Mouse (Mus musculus) small intestine, adult 2 months (tissue): Measurements from ENCODE around the gene Dpysl5. TPM values are rescaled to one million over a fixed set of nuclear protein-coding genes. Genes with fewer than 3 reads are reported as not detected.
"Not testable (repeated sequence)": the region's sequence is repeated elsewhere in the genome, so short reads cannot be mapped to it uniquely, and the experiment has no call there.

ENCODE experiments used
- H3K27ac ChIP-seq: fragments of 200-500 bp; 2 replicates; pipeline ENCODE4 v1.5.1; 2012; ENCODE audit warnings: low read depth, low read length, control low read depth, inconsistent platforms; ENCODE audit not compliant: insufficient read depth
- H3K27me3 ChIP-seq: fragments of 200-500 bp; 2 replicates; pipeline ENCODE4 v1.6.1; 2012; ENCODE audit warnings: mild to moderate bottlenecking, moderate library complexity, low read length, inconsistent platforms; ENCODE audit not compliant: control insufficient read depth, insufficient read depth
- H3K36me3 ChIP-seq: fragments of 200-500 bp; 2 replicates; pipeline ENCODE4 v1.6.1; 2012; ENCODE audit warnings: mild to moderate bottlenecking, low read length, control low read depth, inconsistent platforms; ENCODE audit not compliant: control insufficient read depth, insufficient read depth
- H3K4me1 ChIP-seq: fragments of 200-500 bp; 2 replicates; pipeline ENCODE4 v1.6.1; 2012; ENCODE audit warnings: low read length, inconsistent platforms, mixed read lengths; ENCODE audit not compliant: control insufficient read depth, insufficient read depth, insufficient read length
- H3K4me3 ChIP-seq: fragments of 200-500 bp; 2 replicates; pipeline ENCODE4 v1.5.1; 2012; ENCODE audit warnings: low read depth, mild to moderate bottlenecking, control low read depth, inconsistent platforms, low read length, moderate library complexity
- CTCF ChIP-seq: fragments of 200-500 bp; IDR thresholded peaks from 2 replicates; pipeline ENCODE4 v1.5.1; 2012; ENCODE audit warnings: low read depth, mild to moderate bottlenecking, control low read depth, inconsistent platforms, low read length, moderate library complexity, mixed read lengths; ENCODE audit not compliant: insufficient replicate concordance, insufficient read length; ENCODE audit errors: extremely low read depth
- POLR2A ChIP-seq: fragments of 200-500 bp; IDR thresholded peaks from 2 replicates; pipeline ENCODE4 v1.6.1; 2012; ENCODE audit warnings: low read depth, mild to moderate bottlenecking, control low read depth, inconsistent platforms, low read length, moderate library complexity
- WGBS: fragments of 180-500 bp; shearing (Covaris S2); methylation state at CpG from one replicate; pipeline ENCODE4 v1.1.7; 2018; 5-methylcytosine and 5-hydroxymethylcytosine counted together
- polyA plus RNA-seq: library from polyadenylated mRNA; depleted of rRNA; stranded (reverse); fragments of >200 nt; gene quantifications from 2 replicates; pipeline ENCODE4 v1.2.3, GENCODE M21; 2012

The Dpysl5 gene
- polyA plus RNA-seq, 1 experiment: 0.66 TPM

DNA sequence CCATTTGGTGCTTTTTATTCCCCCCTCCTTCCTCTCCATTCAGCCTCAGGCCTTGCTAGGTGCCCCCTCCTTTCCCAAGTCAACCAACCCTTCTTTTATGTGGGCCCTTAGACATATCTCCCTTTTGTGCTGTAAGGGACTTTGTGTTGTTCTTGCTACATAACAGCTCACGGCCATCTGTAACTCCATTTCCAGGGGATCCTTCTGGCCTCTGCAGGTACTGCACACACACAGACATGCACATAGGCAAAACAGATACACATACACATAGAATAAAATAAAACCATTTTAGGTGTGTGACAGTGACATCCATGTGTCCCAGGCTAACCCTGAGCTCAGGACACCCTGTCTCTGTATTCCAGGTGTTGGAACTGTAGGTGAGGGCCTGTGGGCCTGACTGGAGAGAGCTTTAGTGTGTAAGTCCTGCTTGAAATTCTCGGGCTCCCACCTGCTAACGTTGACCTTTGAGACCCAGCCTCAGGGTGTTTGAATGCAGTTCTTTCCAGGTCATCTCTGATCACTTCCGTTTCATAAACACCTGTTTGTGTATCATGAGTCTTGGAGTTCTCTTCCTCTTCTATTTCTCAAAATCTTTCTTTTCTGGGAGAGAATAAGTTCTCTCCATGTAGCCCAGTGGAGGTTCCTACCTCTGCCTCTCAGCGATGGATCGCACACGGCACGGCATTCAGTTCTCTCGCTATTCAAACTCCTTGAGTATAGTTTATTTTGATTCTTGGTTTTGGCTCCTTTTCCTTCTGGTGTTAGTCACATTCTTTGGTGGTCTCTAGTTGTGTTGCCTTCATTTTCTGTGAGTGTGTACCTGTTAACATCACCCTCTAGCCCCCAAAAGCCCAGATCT lies 42.5 kb upstream of the Dpysl5 start:
- peaks cover 2% of the 10 kb centered on the region; the same call in 1 of the 2 replicates for H3K4me1 ChIP-seq
- WGBS: 68% methylated on average over 9 of the region's 9 CpGs
- peaks cover 13% of the 10 kb centered on the region for H3K36me3 ChIP-seq
- no peak overlapping the region for H3K27ac ChIP-seq
- no peak overlapping the region for H3K4me3 ChIP-seq
- no peaks in the 10 kb centered on the region for H3K27me3 ChIP-seq
- no peak for TF ChIP-seq CTCF

DNA sequence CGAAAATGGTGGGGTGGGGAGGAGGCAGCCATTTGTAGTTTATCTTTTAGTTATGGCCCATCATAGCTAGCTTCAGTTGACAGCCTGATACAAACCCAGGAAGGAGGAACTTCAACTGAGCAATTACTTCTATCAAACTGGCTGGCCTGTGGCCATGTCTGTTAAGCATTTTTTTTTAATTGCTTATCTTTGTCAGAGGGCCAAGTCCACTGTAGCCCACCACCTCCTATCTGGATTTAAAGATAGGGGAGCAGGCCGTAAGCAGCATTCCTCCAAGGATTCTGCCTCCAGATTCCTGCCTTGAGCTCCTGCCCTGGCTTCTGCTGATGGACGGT lies 41.9 kb upstream of the Dpysl5 start:
- H3K27ac ChIP-seq: no peak overlapping the region
- TF ChIP-seq CTCF (no peak), POLR2A (no peak)
- 46% methylated on average over 3 of the region's 3 CpGs for WGBS
- H3K27me3 ChIP-seq: no peaks in the 10 kb centered on the region
- H3K36me3 ChIP-seq: peaks cover 13% of the 10 kb centered on the region
- H3K4me1 ChIP-seq: peaks cover 2% of the 10 kb centered on the region; the same call in 1 of the 2 replicates
- no peak overlapping the region for H3K4me3 ChIP-seq

DNA sequence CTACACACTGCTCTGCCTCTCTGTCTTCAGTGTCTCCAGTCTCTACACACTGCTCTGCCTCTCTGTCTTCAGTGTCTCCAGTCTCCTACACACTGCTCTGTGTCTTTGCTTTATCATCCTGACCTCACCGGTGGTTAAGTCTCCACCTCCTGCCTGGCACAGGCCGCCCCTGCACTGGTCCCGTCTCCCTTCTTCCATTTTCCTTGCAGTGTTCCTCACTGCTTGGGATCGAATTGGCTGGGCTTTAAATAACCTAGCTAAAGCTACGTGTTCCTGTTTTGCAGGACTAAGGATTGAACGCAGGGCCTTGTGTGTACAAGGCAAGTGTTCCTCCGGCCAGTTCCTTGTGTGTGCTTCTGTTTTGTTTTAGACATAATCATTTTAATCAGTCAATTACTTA lies 41.3 kb upstream of the Dpysl5 start:
- Histone ChIP-seq H3K36me3 (peaks cover 13% of the 10 kb centered on the region), H3K27ac (no peak overlapping the region), H3K27me3 (no peaks in the 10 kb centered on the region), H3K4me1 (peaks cover 2% of the 10 kb centered on the region; the same call in 1 of the 2 replicates), H3K4me3 (no peak overlapping the region)
- WGBS: 61% methylated on average over 7 of the region's 7 CpGs
- TF ChIP-seq CTCF: no peak
- no peak for TF ChIP-seq POLR2A

DNA sequence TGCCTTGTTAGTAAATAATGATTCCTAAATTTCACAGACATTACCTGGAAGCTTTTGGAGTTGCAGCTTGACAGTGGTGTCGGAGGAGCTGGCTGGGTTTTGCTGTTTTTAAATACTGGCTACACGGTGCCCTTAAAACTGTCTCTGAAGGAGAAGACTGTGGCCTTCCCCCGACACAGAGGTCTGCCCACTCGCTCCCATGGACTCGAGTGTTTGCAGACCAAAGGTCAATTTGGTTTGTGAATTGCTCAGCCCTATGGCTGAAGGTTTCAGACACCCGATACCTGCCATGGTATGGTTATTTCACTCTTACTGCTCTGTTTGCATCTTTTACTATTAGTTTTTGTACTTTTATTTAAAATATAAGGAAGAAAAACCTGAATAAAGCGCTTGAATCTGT lies 37.4 kb upstream of the Dpysl5 start:
- Histone ChIP-seq H3K36me3 (peaks cover 15% of the 10 kb centered on the region), H3K4me3 (no peak overlapping the region), H3K4me1 (no peaks in the 10 kb centered on the region), H3K27me3 (no peaks in the 10 kb centered on the region), H3K27ac (no peak overlapping the region)
- WGBS: 54% methylated on average over 7 of the region's 7 CpGs
- TF ChIP-seq CTCF: no peak
- no peak for TF ChIP-seq POLR2A

DNA sequence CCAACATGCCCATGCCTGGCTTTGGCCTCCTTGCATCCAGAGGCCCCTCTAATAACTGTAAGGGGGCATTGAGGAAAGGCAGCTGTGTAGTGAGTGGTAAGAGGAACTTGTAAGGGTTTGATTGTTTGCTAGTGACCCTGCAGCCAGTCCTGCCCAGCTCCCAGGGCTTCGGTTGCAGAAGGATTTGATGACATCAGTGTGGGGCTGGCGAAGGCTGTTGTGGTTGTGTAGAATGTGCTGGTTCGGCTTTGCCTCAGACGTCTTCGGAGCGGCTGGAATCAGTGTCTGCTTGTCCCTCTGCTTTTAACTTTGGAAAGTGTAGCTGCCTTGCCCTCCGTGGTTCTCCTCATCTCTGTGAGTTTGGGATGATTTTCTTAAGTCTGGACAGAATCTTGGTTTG lies 34.6 kb upstream of the Dpysl5 start:
- H3K36me3 ChIP-seq: peaks cover 15% of the 10 kb centered on the region
- no peaks in the 10 kb centered on the region for H3K27me3 ChIP-seq
- no peak for TF ChIP-seq CTCF
- TF ChIP-seq POLR2A: no peak
- no peak overlapping the region for H3K27ac ChIP-seq
- no peaks in the 10 kb centered on the region for H3K4me1 ChIP-seq
- no peak overlapping the region for H3K4me3 ChIP-seq
- 92% methylated on average over 7 of the region's 7 CpGs for WGBS

DNA sequence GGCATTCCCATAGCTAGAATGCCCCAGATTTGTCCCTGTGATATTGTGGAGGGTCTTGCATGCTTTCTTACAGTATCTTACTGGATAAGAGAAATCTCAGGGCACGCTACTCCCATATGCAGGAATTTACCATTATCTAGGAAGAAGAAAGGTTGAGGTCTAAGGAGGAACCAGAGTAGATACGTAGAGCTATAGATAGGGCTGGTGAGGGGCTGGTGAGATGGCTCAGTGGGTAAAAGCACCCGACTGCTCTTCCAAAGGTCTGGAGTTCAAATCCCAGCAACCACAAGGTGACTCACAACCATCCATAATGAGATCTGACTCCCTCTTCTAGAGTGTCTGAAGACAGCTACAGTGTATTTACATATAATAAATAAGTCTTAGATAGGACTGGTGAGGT lies 33.3 kb upstream of the Dpysl5 start:
- WGBS: 95% methylated on average over 3 of the region's 3 CpGs
- H3K27ac ChIP-seq, H3K36me3 ChIP-seq, H3K4me3 ChIP-seq, H3K4me1 ChIP-seq, H3K27me3 ChIP-seq: not testable (repeated sequence)

DNA sequence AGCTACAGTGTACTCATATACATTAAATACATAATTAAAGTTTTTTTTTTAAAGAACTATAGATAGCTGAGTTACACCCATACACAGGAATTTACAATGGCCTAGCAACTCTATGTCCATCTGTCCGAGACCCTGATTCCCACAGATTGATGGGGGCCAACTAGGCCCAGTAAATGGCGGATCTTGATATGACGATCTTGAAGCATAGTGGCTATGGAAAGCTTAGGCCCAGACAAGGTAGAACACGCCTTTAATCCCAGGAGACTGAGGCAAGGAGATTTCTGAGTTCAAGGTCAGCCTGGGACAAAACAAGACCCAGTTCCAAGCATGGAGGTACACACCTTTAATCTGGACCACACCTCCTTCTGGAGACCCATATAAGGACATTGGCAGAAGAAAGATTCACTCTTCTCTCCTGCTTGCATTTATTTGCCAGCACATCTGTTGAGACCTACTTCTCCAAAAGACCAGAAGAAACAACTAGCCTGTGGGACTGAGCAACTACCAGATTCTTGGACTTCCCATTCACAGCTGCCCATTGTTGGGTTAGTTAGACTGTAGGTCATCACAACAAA lies 32.6 kb upstream of the Dpysl5 start:
- 98% methylated on average over 4 of the region's 4 CpGs for WGBS
- H3K27me3 ChIP-seq: no peaks in the 10 kb centered on the region
- no peak for TF ChIP-seq POLR2A
- no peak for TF ChIP-seq CTCF
- H3K27ac ChIP-seq: no peak overlapping the region
- no peaks in the 10 kb centered on the region for H3K4me1 ChIP-seq
- no peak overlapping the region for H3K4me3 ChIP-seq
- peaks cover 1% of the 10 kb centered on the region for H3K36me3 ChIP-seq

DNA sequence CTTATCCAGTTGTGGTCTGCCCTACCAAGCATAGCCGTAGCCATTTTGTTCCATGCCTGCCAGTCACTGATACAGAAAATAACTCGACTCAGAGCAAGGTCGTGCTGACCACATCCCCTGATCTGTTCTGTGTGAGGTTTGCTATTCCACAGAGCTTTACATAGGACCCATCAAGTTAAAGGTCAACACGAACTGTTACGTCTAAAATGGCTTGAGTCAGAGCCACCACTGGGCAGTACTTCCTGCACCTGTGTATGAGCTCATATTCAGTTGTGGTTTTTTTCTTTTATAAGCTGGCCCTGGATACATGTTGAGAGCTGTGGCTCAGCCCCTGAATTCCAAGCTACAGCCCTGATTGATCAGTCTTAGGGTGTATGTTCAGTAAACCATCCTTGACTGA lies 31.8 kb upstream of the Dpysl5 start:
- 78% methylated on average over 5 of the region's 5 CpGs for WGBS
- Histone ChIP-seq H3K36me3 (peaks cover 1% of the 10 kb centered on the region), H3K4me1 (no peaks in the 10 kb centered on the region), H3K27ac (no peak overlapping the region), H3K27me3 (no peaks in the 10 kb centered on the region), H3K4me3 (no peak overlapping the region)
- TF ChIP-seq CTCF (no peak), POLR2A (no peak)
